Mouse (Mus musculus) layer of hippocampus, postnatal 14 days (tissue): ENCODE measurements around the gene Hspa4l. TPM values are rescaled to one million over a fixed set of nuclear protein-coding genes. Genes with fewer than 3 reads are reported as not detected.
"Not testable (repeated sequence)": the region's sequence is repeated elsewhere in the genome, so short reads cannot be mapped to it uniquely, and the experiment has no call there.

Source experiments
- DNase-seq, 2 experiments: peaks; one replicate each; pipeline ENCODE4 v3.0.0; 2021 to 2022; ENCODE audit warnings: low spot score in 2 of 2, mixed read lengths in 1 of 2
- total RNA-seq, 2 experiments: library from RNA; stranded (reverse); gene quantifications; 2 replicates each; pipeline ENCODE4 v1.2.3; 2021

Gene Hspa4l
- total RNA-seq, 2 experiments from 2014 or later: 120 to 124 TPM

GRCm38 (mm10) chr3:40809894-40810293 lies 65.6 kb downstream of the Hspa4l start:
- DNase-seq: no peak

DNA sequence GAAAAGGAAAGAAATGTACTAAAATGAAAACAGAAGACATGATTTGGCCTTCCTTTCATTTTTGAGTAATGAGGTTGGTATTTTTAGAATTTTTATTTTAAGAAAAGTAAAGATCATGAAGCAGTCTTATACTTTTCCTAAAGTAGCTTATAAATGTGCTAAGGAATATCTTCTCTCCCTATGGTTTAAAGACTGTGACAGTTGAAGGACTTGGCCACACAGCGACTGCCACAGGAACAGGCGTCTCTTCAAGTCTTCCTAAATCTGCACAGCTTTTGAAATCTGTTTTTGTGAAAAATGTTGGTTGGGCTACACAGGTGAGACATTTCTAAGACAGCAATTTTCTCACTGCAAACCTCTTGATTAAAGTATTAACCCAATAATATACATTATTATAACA lies 69.0 kb downstream of the Hspa4l start:
- no peak for DNase-seq

- not testable (repeated sequence) for DNase-seq
Observed at GRCm38 (mm10) chr3:40845521-40845920, 101.2 kb downstream of the Hspa4l start.

Other genes with a start within 250 kb of the Hspa4l start
- gene Intu, start 213.2 kb upstream of the Hspa4l start, total RNA-seq: 1 to 10 TPM; 5.2 to 5.5 TPM
- gene Slc25a31, start 35.6 kb upstream of the Hspa4l start, total RNA-seq: under 1 TPM; 0.17 to 0.35 TPM
- 1 to 10 TPM; 3.6 to 4.5 TPM for gene Plk4, start 55.5 kb downstream of the Hspa4l start, total RNA-seq
- 10 to 100 TPM; 20.0 to 20.1 TPM for gene Mfsd8, start 102.4 kb downstream of the Hspa4l start, total RNA-seq
- 10 to 100 TPM in 1 of 2 experiments, 1 to 10 TPM in 1; 8.1 to 15.1 TPM for gene Abhd18, start 102.5 kb downstream of the Hspa4l start, total RNA-seq
- gene 1700034I23Rik, start 158.0 kb downstream of the Hspa4l start, total RNA-seq: under 1 TPM in 1 of 2 experiments, not detected in 1; 0.24 TPM
- 10 to 100 TPM; 17.8 to 20.0 TPM for gene Larp1b, start 205.3 kb downstream of the Hspa4l start, total RNA-seq